Mouse (Mus musculus) adrenal gland, adult 10 weeks (tissue): ENCODE measurements around the gene Sdc1. TPM values are rescaled to one million over a fixed set of nuclear protein-coding genes. Genes with fewer than 3 reads are reported as not detected.

Experiments used
- polyA plus RNA-seq: library from polyadenylated mRNA; stranded (reverse); fragments of 350-450 nt; fragmentation: Illumina TruSeq; extraction: RNeasy Lipid Tissue Mini Kit (QIAGEN cat#74804); gene quantifications from one replicate; pipeline ENCODE4 v1.2.3, GENCODE M21; 2014; ENCODE audit warnings: low read depth, low replicate concordance

Sdc1 gene
- polyA plus RNA-seq: 2.9 TPM

DNA sequence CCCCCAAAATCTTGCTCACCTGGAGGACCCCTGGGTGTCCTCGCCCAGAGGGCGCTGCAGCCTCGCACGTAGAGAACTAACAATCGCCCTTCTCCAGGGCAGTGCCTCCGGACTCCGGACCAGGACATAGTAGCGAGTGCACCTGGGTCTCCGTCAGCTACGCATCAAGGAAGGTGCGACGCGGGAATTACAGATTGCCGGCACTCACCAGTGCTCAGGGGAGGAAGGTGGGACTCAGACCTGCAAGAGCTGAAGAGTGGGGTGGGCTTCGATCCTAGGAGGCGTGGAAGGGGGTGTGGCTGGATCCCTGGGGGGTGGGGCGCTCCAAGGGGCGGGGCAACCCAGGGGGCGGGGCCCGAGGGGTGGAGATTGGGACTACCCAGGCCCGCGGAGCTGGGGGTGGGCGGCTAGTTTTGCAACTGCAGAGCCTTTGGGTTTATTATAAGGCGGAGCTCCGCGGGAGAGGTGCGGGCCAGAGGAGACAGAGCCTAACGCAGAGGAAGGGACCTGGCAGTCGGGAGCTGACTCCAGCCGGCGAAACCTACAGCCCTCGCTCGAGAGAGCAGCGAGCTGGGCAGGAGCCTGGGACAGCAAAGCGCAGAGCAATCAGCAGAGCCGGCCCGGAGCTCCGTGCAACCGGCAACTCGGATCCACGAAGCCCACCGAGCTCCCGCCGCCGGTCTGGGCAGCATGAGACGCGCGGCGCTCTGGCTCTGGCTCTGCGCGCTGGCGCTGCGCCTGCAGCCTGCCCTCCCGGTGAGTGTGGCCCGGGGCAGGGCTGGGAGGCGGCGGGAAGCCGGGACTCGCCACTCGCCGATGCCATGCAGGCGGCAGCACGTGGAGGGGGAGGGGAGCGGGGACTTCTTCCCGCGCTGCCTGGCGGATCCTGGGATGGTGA lies at the start of gene Sdc1:
TSS of gene Sdc1 (plus strand) at position 378 of the 898 bp plus-strand sequence.

Other genes starting within 250 kb of the Sdc1 start
- gene Slc7a15, start 172.3 kb upstream of the Sdc1 start, polyA plus RNA-seq: not detected
- gene Pum2, start 97.2 kb upstream of the Sdc1 start, polyA plus RNA-seq: 237 TPM
- 1,512 TPM for gene Laptm4a, start 150.3 kb downstream of the Sdc1 start, polyA plus RNA-seq
- gene Matn3, start 176.6 kb downstream of the Sdc1 start, polyA plus RNA-seq: not detected
- gene Wdr35, start 202.6 kb downstream of the Sdc1 start, polyA plus RNA-seq: 18.5 TPM